Mouse (Mus musculus) heart, embryonic 11.5 days (tissue): ENCODE measurements around the gene Slc25a21. TPM values are rescaled to one million over a fixed set of nuclear protein-coding genes. Genes with fewer than 3 reads are reported as not detected.

Experiments used
- ATAC-seq: fragments of 200-750 bp; cut with Nextera tagmentation; replicated peaks from 2 replicates; pipeline ENCODE4 v1.8.0; 2017; ENCODE audit warnings: moderate library complexity; ENCODE audit not compliant: insufficient number of reproducible peaks, low FRiP score, low TSS enrichment
- H3K27ac ChIP-seq: fragments of 300-500 bp; sonication (generic); 2 replicates; pipeline ENCODE4 v1.5.1; 2014; ENCODE audit warnings: mild to moderate bottlenecking, low read depth, low read length
- H3K27me3 ChIP-seq: fragments of 300-500 bp; sonication (generic); 2 replicates; pipeline ENCODE4 v1.6.1; 2014; ENCODE audit warnings: mild to moderate bottlenecking, low read length, mixed read lengths; ENCODE audit not compliant: control insufficient read depth, insufficient read depth
- H3K36me3 ChIP-seq: fragments of 300-500 bp; sonication (generic); 2 replicates; pipeline ENCODE4 v1.6.1; 2014; ENCODE audit warnings: mild to moderate bottlenecking, low read length, moderate library complexity, mixed read lengths; ENCODE audit not compliant: control insufficient read depth, insufficient read depth
- H3K4me1 ChIP-seq: fragments of 300-500 bp; sonication (generic); 2 replicates; pipeline ENCODE4 v1.6.1; 2014; ENCODE audit warnings: low read length; ENCODE audit not compliant: control insufficient read depth, insufficient read depth
- H3K4me2 ChIP-seq: fragments of 300-500 bp; sonication (generic); 2 replicates; pipeline ENCODE4 v1.6.1; 2014; ENCODE audit warnings: mild to moderate bottlenecking, moderate library complexity
- H3K4me3 ChIP-seq: fragments of 300-500 bp; sonication (generic); 2 replicates; pipeline ENCODE4 v1.5.1; 2014; ENCODE audit warnings: low read depth, low read length
- H3K9ac ChIP-seq: fragments of 300-500 bp; sonication (generic); 2 replicates; pipeline ENCODE4 v1.6.1; 2014; ENCODE audit warnings: mild to moderate bottlenecking, low read depth, low read length, moderate library complexity
- H3K9me3 ChIP-seq: fragments of 300-500 bp; sonication (generic); replicated peaks from 2 replicates; pipeline ENCODE4 v1.6.1; 2016; ENCODE audit warnings: low read length; ENCODE audit not compliant: control insufficient read depth
- WGBS: fragments of 180-500 bp; shearing (Covaris S2); extraction: QIAGEN DNeasy Blood & Tissue Kit; methylation state at CpG from one replicate; pipeline ENCODE4 v1.1.7; 2014; ENCODE audit not compliant: insufficient replicate concordance; 5-methylcytosine and 5-hydroxymethylcytosine counted together
- polyA plus RNA-seq: library from polyadenylated mRNA; unstranded; fragments of >200 nt; fragmentation: Nextera tagmentation; extraction: Ambion mirVana; gene quantifications from 2 replicates; pipeline ENCODE4 v1.2.1, GENCODE M21; 2014

The Slc25a21 gene
- polyA plus RNA-seq, 1 experiment from 2014 or later, result 6.4 TPM

DNA sequence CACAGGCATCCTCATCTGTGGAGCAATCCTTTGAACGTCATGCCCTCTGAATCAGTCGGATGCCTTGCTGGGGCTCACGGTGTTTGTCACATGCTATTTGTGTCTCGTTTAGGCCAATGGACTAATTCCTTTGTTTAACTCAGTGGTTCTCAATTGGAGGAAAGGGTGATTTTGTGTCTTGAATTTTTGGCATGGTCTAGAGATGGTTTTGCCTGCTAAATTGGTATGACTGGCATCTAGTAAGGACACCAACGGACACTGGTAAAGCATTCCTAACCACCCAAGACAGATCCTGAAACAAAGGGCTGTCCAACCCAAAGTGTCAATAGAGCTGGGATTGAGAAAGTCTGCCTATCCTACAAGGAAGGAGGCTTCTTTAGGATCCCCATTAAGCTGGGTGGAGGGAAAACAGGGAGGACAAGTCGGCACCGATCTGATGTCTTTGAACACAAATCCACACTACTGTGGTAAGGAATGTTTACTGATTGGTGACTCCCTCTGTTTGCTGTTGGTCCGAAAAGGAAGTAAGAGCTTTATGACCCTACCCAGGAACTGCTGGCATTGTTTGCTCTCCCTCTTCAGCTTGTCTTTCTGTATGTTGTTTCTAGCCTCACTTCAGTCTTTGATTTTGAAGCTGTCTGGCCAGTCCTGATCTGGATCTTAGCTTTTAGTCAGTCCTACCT lies 294.4 kb downstream of the Slc25a21 start:
- Histone ChIP-seq H3K4me1 (no peaks in the 10 kb centered on the region), H3K36me3 (no peaks in the 10 kb centered on the region), H3K4me3 (no peak overlapping the region), H3K27ac (no peak overlapping the region), H3K9ac (no peak overlapping the region), H3K9me3 (no peaks in the 10 kb centered on the region), H3K4me2 (no peak overlapping the region), H3K27me3 (no peaks in the 10 kb centered on the region)
- no peak for ATAC-seq
- 77% methylated on average over 8 of the region's 8 CpGs for WGBS

DNA sequence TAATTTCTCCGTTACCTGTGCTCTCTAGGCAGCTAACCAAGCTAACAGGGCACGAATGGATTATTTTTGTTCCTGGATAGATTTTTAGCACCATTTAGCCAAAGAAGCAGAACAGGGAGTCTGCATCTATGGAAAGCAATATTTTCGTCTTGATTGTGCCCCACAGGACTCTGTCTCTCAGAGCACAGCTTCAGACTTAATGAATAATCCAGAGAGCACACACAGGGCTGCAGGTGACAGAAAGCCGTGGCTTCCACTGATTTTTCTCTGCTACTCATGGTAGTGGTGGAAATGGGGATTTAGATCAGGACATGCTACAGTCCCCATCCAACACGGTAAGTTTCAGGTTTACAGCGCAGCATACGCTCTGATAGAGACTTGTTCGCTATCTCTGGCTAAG lies 299.3 kb downstream of the Slc25a21 start:
- Histone ChIP-seq H3K9me3 (no peaks in the 10 kb centered on the region), H3K36me3 (no peaks in the 10 kb centered on the region), H3K4me2 (no peak overlapping the region), H3K27me3 (no peaks in the 10 kb centered on the region), H3K4me1 (no peaks in the 10 kb centered on the region), H3K4me3 (no peak overlapping the region), H3K27ac (no peak overlapping the region), H3K9ac (no peak overlapping the region)
- ATAC-seq, result no peak
- 82% methylated on average over 8 of the region's 8 CpGs for WGBS

DNA sequence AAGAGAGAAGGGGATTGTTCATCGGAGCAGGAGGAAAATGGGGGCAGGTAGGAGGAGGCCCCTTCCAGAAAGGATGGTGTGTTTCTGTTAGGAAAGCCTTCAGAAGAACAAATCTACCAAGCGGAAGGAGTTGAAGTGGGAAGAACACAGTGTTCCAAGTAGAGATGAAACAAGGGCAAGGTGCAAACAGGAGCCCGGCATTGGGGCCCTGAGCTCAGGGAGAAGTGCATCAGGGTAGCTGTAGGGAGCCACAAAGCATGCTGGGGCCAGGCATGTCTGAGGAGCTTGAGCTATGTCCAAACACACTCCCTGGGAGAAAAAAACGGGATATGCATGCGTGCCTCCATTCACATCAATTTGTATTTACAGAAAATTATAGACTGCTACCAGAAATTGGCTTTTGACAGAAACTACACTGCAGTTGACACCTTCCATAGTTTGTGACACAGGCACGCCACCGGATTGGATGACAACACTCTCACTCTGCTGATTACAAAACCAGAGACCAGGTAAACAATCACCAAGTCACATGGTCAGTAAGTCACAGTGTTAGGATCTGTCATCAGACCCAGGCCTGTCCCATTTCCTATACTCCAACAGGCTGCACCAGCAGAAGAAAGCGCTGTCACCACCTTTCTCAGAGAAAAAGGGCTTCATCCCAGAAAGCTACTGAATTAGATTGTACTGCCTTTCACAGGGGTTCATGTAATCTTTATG lies 299.9 kb downstream of the Slc25a21 start:
- Histone ChIP-seq H3K9ac (no peak overlapping the region), H3K4me1 (no peaks in the 10 kb centered on the region), H3K9me3 (no peaks in the 10 kb centered on the region), H3K27me3 (no peaks in the 10 kb centered on the region), H3K36me3 (no peaks in the 10 kb centered on the region), H3K4me2 (no peak overlapping the region), H3K4me3 (no peak overlapping the region), H3K27ac (no peak overlapping the region)
- WGBS, result 83% methylated on average over 8 of the region's 8 CpGs
- ATAC-seq, result no peak

DNA sequence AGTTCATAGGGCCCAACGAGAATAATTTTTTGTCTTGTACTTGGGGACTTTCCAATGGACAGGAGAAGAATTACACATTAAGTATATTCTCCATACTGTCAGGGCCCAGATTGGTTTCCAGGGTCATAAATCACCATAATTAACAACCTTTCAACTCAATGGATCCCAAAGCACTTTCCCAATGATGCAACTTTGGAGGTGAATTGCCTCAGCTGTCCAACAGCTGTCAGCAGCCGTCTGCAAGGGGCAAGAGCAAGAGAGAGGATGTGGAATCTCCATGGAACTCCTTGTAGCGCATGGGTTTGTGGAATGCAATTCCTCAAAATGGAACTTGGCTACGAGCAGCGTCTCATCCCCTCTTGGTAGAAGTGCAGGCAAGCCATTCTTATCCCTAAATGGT lies 302.3 kb downstream of the Slc25a21 start:
- ATAC-seq, result no peak
- no peak overlapping the region for H3K9ac ChIP-seq
- no peak overlapping the region for H3K27ac ChIP-seq
- H3K4me2 ChIP-seq, result no peak overlapping the region
- no peaks in the 10 kb centered on the region for H3K27me3 ChIP-seq
- no peak overlapping the region for H3K4me3 ChIP-seq
- no peaks in the 10 kb centered on the region for H3K4me1 ChIP-seq
- 72% methylated on average over 5 of the region's 5 CpGs for WGBS
- H3K9me3 ChIP-seq, result no peaks in the 10 kb centered on the region
- no peaks in the 10 kb centered on the region for H3K36me3 ChIP-seq

DNA sequence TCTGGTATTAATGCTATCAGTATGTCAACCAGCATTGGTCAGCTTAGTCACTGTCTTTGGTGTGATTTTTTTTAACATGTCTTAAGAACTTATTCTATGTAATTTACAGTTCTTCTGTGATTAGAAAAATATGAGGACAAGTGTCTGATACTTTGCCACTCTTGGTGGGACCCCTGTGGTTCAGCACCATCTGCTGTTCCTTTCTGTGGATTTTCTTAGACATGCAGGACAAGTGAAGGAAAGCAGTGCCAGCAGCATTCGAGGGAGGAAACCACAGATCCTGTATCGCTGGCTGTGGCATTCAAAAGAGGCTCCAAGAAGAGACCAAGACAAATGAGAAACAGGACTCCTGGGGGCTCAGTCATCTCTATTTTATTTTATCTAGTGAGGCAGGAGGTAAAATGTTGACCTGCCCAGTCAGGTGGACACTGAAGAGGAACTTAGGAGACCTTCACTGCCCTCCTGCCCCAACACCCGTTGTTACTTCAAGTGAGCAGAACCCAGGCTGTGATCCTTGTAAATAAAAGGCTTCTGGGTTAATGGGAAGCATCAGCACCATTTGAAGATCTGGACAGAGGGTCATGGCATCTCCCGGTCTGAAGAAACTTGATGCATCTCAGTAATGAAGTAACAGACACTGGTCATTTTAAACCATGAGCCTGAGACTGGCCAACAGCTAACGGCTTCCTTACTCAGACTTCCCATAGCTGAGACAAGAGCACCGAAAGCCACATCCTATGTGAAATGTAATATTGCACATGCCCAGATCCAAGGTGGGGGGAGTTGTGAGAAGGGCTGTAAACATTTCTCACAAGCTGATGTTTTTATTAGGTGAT lies 306.2 kb downstream of the Slc25a21 start:
- no peaks in the 10 kb centered on the region for H3K9me3 ChIP-seq
- H3K36me3 ChIP-seq, result no peaks in the 10 kb centered on the region
- no peak for ATAC-seq
- H3K4me2 ChIP-seq, result no peak overlapping the region
- 69% methylated on average over 6 of the region's 6 CpGs for WGBS
- H3K4me1 ChIP-seq, result no peaks in the 10 kb centered on the region
- H3K27me3 ChIP-seq, result no peaks in the 10 kb centered on the region
- no peak overlapping the region for H3K9ac ChIP-seq
- H3K4me3 ChIP-seq, result no peak overlapping the region
- no peak overlapping the region for H3K27ac ChIP-seq

DNA sequence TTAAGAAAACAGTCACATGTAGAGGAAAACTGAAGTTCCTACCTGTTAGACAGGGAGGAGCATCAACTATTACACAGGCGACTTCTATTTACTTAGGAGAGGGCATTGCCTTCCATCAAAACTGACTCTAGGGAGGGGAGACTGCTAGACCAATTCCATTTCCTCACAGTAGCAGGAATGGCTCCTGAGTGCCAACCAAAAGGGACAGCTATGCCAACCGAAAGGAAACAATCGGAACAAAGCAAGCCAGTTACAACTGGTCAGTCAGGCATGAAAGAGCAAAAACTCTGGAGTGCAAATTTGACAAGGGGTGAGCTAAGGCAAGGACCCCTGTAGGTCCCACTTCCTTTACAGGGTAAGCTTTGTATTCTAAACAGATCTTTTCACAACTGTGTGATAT lies 319.5 kb downstream of the Slc25a21 start:
- 86% methylated on average over 3 of the region's 3 CpGs for WGBS
- Histone ChIP-seq H3K27ac (no peak overlapping the region), H3K27me3 (no peaks in the 10 kb centered on the region)

DNA sequence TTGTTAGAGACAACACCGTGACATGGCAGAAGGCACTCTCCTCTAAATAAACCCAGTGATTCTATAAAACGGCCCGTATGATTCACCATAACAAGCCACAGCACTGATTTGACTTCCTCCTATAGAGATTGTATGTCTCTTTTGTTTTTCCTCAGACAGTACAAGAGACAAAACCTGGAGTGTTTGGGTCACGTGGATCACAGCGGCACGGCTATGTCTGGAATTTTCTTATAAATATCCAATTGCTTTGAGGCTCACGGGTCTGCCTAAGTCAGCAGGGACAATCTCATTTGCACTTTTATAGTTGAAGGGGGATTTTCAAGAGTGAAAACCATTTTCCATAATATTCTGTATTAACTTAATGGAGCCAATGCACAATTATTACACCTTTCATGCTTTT lies 320.7 kb downstream of the Slc25a21 start:
- H3K9ac ChIP-seq, result no peak overlapping the region
- H3K27me3 ChIP-seq, result no peaks in the 10 kb centered on the region
- H3K27ac ChIP-seq, result no peak overlapping the region
- no peak for ATAC-seq
- WGBS, result 68% methylated on average over 7 of the region's 7 CpGs
- no peaks in the 10 kb centered on the region for H3K4me1 ChIP-seq
- no peak overlapping the region for H3K4me3 ChIP-seq
- no peaks in the 10 kb centered on the region for H3K9me3 ChIP-seq
- no peaks in the 10 kb centered on the region for H3K36me3 ChIP-seq
- H3K4me2 ChIP-seq, result no peak overlapping the region

More for the DNA sequence above, 319.5 kb downstream of the Slc25a21 start:
- no peak for ATAC-seq
- no peak overlapping the region for H3K4me3 ChIP-seq
- H3K9me3 ChIP-seq, result no peaks in the 10 kb centered on the region
- H3K9ac ChIP-seq, result no peak overlapping the region
- no peaks in the 10 kb centered on the region for H3K36me3 ChIP-seq
- no peak overlapping the region for H3K4me2 ChIP-seq
- H3K4me1 ChIP-seq, result no peaks in the 10 kb centered on the region

DNA sequence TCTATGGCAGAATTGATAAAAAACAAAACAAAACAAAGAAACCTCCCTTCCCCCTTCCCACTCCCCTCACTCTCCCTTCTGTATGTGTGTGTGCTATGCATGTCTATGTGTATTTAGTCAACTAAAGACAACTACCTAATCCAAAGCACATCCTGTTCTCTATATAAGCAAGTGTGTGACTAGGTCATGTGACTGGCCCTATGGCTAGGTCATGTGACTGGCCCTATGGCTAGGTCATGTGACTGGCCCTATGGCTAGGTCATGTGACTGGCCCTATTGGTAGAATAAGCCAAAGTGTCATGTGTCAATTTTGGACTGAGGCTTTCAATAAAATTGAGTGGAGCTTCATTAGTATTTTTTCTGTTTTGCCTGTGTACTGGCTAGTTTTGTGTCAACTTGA lies 324.1 kb downstream of the Slc25a21 start:
- H3K4me1 ChIP-seq, result no peaks in the 10 kb centered on the region
- ATAC-seq, result no peak
- H3K9me3 ChIP-seq, result no peaks in the 10 kb centered on the region
- no peaks in the 10 kb centered on the region for H3K36me3 ChIP-seq
- no peak overlapping the region for H3K27ac ChIP-seq
- H3K4me2 ChIP-seq, result no peak overlapping the region
- no peak overlapping the region for H3K4me3 ChIP-seq
- no peaks in the 10 kb centered on the region for H3K27me3 ChIP-seq
- H3K9ac ChIP-seq, result no peak overlapping the region
